Comparison of ENCODE assay signal across 13 mouse cellular contexts in the genomic region with DNA sequence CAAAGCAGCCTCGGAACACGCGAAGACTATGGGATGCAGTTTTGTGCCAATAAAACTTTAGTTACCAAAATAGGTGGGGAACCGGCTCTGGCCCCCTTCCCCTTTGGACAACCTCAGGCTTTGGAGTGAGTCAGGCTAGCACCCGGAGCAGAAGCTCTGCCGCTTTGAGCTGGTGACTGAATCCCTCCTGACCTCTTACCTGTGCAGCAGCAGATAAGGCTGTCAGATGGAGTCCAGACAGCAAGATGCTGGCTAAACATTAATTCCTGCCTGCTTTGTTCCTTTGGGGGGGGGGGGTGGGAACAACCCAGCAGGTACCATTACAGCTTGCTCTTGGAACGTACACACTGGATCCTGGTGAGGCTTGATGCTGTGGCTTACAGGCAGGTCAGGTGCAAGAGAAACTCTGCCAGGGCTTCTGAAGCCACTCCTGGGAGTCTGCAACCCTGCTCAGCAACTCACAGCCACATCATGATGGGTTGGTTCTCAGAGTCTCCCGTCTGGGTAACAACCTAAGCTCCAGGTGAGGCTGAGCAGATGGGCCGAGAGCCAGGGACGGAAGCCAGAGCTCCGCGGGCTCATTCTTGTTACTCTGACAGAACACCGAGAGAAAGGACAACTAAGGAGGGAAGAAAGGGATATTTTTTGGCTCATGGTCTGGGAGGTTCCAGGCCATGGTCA. TPM values are rescaled to one million over a fixed set of nuclear protein-coding genes. Genes with fewer than 3 reads are reported as not detected.
DNase-seq lines count a peak whose midpoint lies in the region; ATAC-seq and TF ChIP-seq lines count a peak whose summit lies in the region.
"Had no signal": no experiment of that assay in that cellular context is flagged by ENCODE, and none has a peak within 500 bp of the region (broad histone marks: within the 10 kb centered on the region; RNA-seq: fewer than 3 reads in every experiment).

No protein-coding gene starts in this region.

- 0 out of 2 replicates have a peak overlapping the region, but pooled peaks have one; percentile 10 for H3K27ac ChIP-seq in lung, embryonic 16.5 days (ENCODE audit: low read length)
- peak overlapping the region; percentile 71 for H3K27ac ChIP-seq in intestine, embryonic 15.5 days
- peak overlapping the region; percentile 56 for H3K27ac ChIP-seq in limb, embryonic 10.5 days
- no peak overlapping the region for H3K27ac ChIP-seq in midbrain, embryonic 15.5 days
- H3K27ac ChIP-seq: heart, embryonic 15.5 days had no signal

- peaks cover 34% of the 10 kb centered on the region for H3K4me1 ChIP-seq in lung, embryonic 16.5 days (replicated peaks; ENCODE audit: control insufficient read depth, insufficient read depth, low read length)
- peaks cover 32% of the 10 kb centered on the region for H3K4me1 ChIP-seq in intestine, embryonic 15.5 days (replicated peaks)
- H3K4me1 ChIP-seq in limb, embryonic 10.5 days: peaks cover 30% of the 10 kb centered on the region
- peaks cover 25% of the 10 kb centered on the region for H3K4me1 ChIP-seq in midbrain, embryonic 15.5 days
- H3K4me1 ChIP-seq in lung, adult 2 months (ENCODE audit: control insufficient read depth, insufficient read depth, low read length): peaks cover 16% of the 10 kb centered on the region

- DNase-seq in lung, postnatal 36 days: no peak
- DNase-seq in limb, embryonic 10.5 days (ENCODE audit: low spot score): no peak
- no peak for DNase-seq in lung, adult 2 months
- no peak for DNase-seq in spleen, postnatal 14 days (ENCODE audit: low spot score in 2 of 2)
- DNase-seq: adrenal gland, postnatal 36 days; lung, postnatal 4 days; thymus, adult 2 months had no signal

- TF ChIP-seq POLR2A in lung, adult 2 months (IDR thresholded peaks at IDR 0.05; ENCODE audit: borderline replicate concordance, extremely low read depth, low read depth, low read length): no peak

- no peaks in the 10 kb centered on the region for H3K9me3 ChIP-seq in lung, embryonic 16.5 days (ENCODE audit: control insufficient read depth, low read length)
- H3K9me3 ChIP-seq in intestine, embryonic 15.5 days: no peaks in the 10 kb centered on the region
- H3K9me3 ChIP-seq in limb, embryonic 10.5 days (replicated peaks): no peaks in the 10 kb centered on the region
- H3K9me3 ChIP-seq in midbrain, embryonic 15.5 days: no peaks in the 10 kb centered on the region
- H3K9me3 ChIP-seq: heart, embryonic 15.5 days had no signal

- no peak for ATAC-seq in lung, embryonic 16.5 days (ENCODE audit: low read depth)
- ATAC-seq in intestine, embryonic 15.5 days: peak; percentile 68
- ATAC-seq in midbrain, embryonic 15.5 days (replicated peaks): no peak
- ATAC-seq: inflammation-experienced regulatory T-cells, adult 6 months had no signal

- H3K9ac ChIP-seq in lung, embryonic 16.5 days (ENCODE audit: low read length): no peak overlapping the region
- no peak overlapping the region for H3K9ac ChIP-seq in intestine, embryonic 15.5 days
- no peak overlapping the region for H3K9ac ChIP-seq in midbrain, embryonic 15.5 days
- H3K9ac ChIP-seq: heart, embryonic 15.5 days had no signal

- no peak overlapping the region for H3K4me2 ChIP-seq in lung, embryonic 16.5 days (ENCODE audit: low read depth, low read length)
- peak overlapping the region; percentile 26; the same call in 1 of the 2 replicates for H3K4me2 ChIP-seq in intestine, embryonic 15.5 days (replicated peaks)
- H3K4me2 ChIP-seq in midbrain, embryonic 15.5 days: no peak overlapping the region
- H3K4me2 ChIP-seq: heart, embryonic 15.5 days had no signal

- no peak for TF ChIP-seq CTCF in lung, adult 2 months (IDR thresholded peaks at IDR 0.05; ENCODE audit: insufficient read depth, low read length)

- H3K27me3 ChIP-seq in lung, embryonic 16.5 days (ENCODE audit: control insufficient read depth, insufficient read depth, low read depth, low read length): no peaks in the 10 kb centered on the region
- no peaks in the 10 kb centered on the region for H3K27me3 ChIP-seq in intestine, embryonic 15.5 days (replicated peaks)
- H3K27me3 ChIP-seq in limb, embryonic 10.5 days (ENCODE audit: low read depth, poor library complexity, severe bottlenecking): no peaks in the 10 kb centered on the region
- H3K27me3 ChIP-seq in midbrain, embryonic 15.5 days (replicated peaks): no peaks in the 10 kb centered on the region
- H3K27me3 ChIP-seq: heart, embryonic 15.5 days had no signal

- H3K36me3 ChIP-seq in lung, embryonic 16.5 days (ENCODE audit: control insufficient read depth, insufficient read depth, low read length): no peaks in the 10 kb centered on the region
- H3K36me3 ChIP-seq in intestine, embryonic 15.5 days: no peaks in the 10 kb centered on the region
- H3K36me3 ChIP-seq in limb, embryonic 10.5 days: peaks cover 10% of the 10 kb centered on the region; the same call in 1 of the 2 replicates
- no peaks in the 10 kb centered on the region for H3K36me3 ChIP-seq in midbrain, embryonic 15.5 days (replicated peaks)
- H3K36me3 ChIP-seq: heart, embryonic 15.5 days had no signal

- WGBS in lung, embryonic 16.5 days: 65% methylated on average over 13 of the region's 13 CpGs
- WGBS in intestine, embryonic 15.5 days: 66% methylated on average over 13 of the region's 13 CpGs
- 90% methylated on average over 13 of the region's 13 CpGs for WGBS in limb, embryonic 10.5 days
- WGBS in midbrain, embryonic 15.5 days: 90% methylated on average over 13 of the region's 13 CpGs
- 78% methylated on average over 13 of the region's 13 CpGs for WGBS in lung, adult 2 months

- H3K4me3 ChIP-seq in lung, embryonic 16.5 days (ENCODE audit: low read length): no peak overlapping the region
- no peak overlapping the region for H3K4me3 ChIP-seq in intestine, embryonic 15.5 days (replicated peaks)
- no peak overlapping the region for H3K4me3 ChIP-seq in limb, embryonic 10.5 days
- H3K4me3 ChIP-seq in midbrain, embryonic 15.5 days: no peak overlapping the region
- H3K4me3 ChIP-seq in lung, adult 2 months (replicated peaks; ENCODE audit: extremely low read depth, low read depth, low read length): no peak overlapping the region
- H3K4me3 ChIP-seq: erythroblast, embryonic 14.5 days; heart, embryonic 15.5 days had no signal

RNA-seq across cellular contexts. Expression of a gene that starts 54.2 kb away (rescaled TPM):
- 11.4 and 11.6 TPM in 2 replicates for polyA plus RNA-seq in lung, embryonic 16.5 days (2015; fragmentation: Nextera tagmentation; extraction: Ambion mirVana)
- 13.6 and 14.0 TPM in 2 replicates for polyA plus RNA-seq in intestine, embryonic 15.5 days (2015; fragmentation: Nextera tagmentation; extraction: Ambion mirVana)
- polyA plus RNA-seq in limb, embryonic 10.5 days (2016; fragmentation: Nextera tagmentation; extraction: Ambion mirVana): 8.8 and 9.3 TPM in 2 replicates
- 33.6 and 34.3 TPM in 2 replicates for polyA plus RNA-seq in midbrain, embryonic 15.5 days (2015; fragmentation: Nextera tagmentation; extraction: Ambion mirVana)
- 43.2 and 46.1 TPM in 2 replicates for polyA plus RNA-seq in lung, adult 2 months (2012; rRNA removed)
- polyA plus RNA-seq: inflammation-experienced regulatory T-cells, adult 6 months had no signal
